Mouse (Mus musculus): ENCODE measurements around the gene Agpat4.

- TF ChIP-seq CTCF (IDR thresholded peaks at IDR 0.05; ENCODE audit: low read depth): no peak
- TF ChIP-seq EP300 (IDR thresholded peaks at IDR 0.05; ENCODE audit: low read depth): no peak
Measured at GRCm38 (mm10) chr17:12230167-12230566, 111.7 kb downstream of the Agpat4 start.

Data from liver, postnatal 0 days (tissue).